Mouse (Mus musculus): ENCODE data around the gene Rufy2. TPM values are rescaled to one million over a fixed set of nuclear protein-coding genes. Genes with fewer than 3 reads are reported as not detected.

Gene Rufy2
- polyA plus RNA-seq, 1 experiment from 2014 or later: 23.9 TPM

- WGBS: 80% methylated on average over 11 of the region's 11 CpGs
- no peak overlapping the region for H3K4me3 ChIP-seq
- 0 out of 2 replicates have a peak, but pooled peaks cover 8% of the 10 kb centered on the region for H3K4me1 ChIP-seq
- no peaks in the 10 kb centered on the region for H3K36me3 ChIP-seq
- H3K27me3 ChIP-seq (ENCODE audit: low read depth, poor library complexity, severe bottlenecking): 0 out of 2 replicates have a peak, but pooled peaks cover 5% of the 10 kb centered on the region
- H3K9me3 ChIP-seq (replicated peaks): no peaks in the 10 kb centered on the region
- DNase-seq (ENCODE audit: low spot score): no peak
- no peak overlapping the region for H3K27ac ChIP-seq
Measured at GRCm38 (mm10) chr10:63060406-63060805, 80.4 kb downstream of the Rufy2 start.

DNA sequence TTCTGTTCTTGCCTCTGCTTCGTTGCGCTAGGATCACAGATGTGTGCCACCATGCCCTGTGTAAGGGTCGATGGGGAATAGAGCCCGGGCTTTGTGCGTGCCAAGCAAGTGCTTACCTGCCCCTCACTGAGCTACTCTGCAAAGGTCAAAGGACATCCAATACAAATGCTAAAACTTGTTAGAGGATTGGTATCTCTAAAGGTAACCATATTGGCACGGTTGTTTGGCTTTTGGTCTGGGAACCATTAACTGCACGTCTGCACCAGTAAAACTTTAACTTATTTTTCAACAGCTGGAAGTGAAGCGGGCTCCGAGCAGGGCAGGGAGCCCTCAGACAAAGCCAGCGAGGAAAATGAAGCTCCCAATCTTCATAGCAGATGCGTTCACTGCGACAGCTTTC is 81.2 kb downstream of the Rufy2 start:
- no peak for DNase-seq (ENCODE audit: low spot score)
- H3K27ac ChIP-seq: no peak overlapping the region
- no peaks in the 10 kb centered on the region for H3K9me3 ChIP-seq (replicated peaks)
- H3K4me1 ChIP-seq: 0 out of 2 replicates have a peak, but pooled peaks cover 8% of the 10 kb centered on the region
- 77% methylated on average over 12 of the region's 12 CpGs for WGBS
- no peaks in the 10 kb centered on the region for H3K36me3 ChIP-seq
- H3K4me3 ChIP-seq: no peak overlapping the region
- 0 out of 2 replicates have a peak, but pooled peaks cover 5% of the 10 kb centered on the region for H3K27me3 ChIP-seq (ENCODE audit: low read depth, poor library complexity, severe bottlenecking)

- Histone ChIP-seq H3K9me3 (replicated peaks) (no peaks in the 10 kb centered on the region), H3K4me3 (no peak overlapping the region), H3K4me1 (no peaks in the 10 kb centered on the region), H3K27ac (no peak overlapping the region), H3K36me3 (no peaks in the 10 kb centered on the region), H3K27me3 (ENCODE audit: low read depth, poor library complexity, severe bottlenecking) (no peaks in the 10 kb centered on the region)
- WGBS: 98% methylated on average over 5 of the region's 5 CpGs
- no peak for DNase-seq (ENCODE audit: low spot score)
Measured at GRCm38 (mm10) chr10:63062696-63063095, 82.7 kb downstream of the Rufy2 start.

DNA sequence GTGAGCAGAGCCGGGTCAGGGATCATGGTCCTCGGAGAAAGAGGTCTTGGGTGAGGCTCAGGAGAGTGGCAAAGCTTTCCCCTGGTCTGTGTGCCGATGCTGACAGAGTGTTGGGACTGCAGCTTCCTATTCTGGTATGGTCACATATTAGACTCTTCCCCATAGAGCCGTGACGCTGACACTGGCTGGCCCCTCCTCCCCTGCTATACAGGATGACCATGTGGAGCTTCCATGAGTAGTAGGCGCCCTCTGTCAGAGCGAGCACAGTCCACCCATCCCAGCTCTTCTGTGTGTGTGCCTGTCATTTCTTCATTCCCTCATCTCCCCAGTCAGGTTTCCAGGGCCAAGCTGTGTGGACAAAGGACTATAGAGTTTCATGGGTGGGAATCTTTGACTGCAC is 83.3 kb downstream of the Rufy2 start:
- Histone ChIP-seq H3K27me3 (ENCODE audit: low read depth, poor library complexity, severe bottlenecking) (no peaks in the 10 kb centered on the region), H3K36me3 (no peaks in the 10 kb centered on the region), H3K4me3 (no peak overlapping the region), H3K9me3 (replicated peaks) (no peaks in the 10 kb centered on the region), H3K4me1 (no peaks in the 10 kb centered on the region), H3K27ac (no peak overlapping the region)
- no peak for DNase-seq (ENCODE audit: low spot score)
- whole genome bisulfite sequencing: 86% methylated on average over 7 of the region's 7 CpGs

- no peak for DNase-seq (ENCODE audit: low spot score)
- Histone ChIP-seq H3K27me3 (ENCODE audit: low read depth, poor library complexity, severe bottlenecking) (no peaks in the 10 kb centered on the region), H3K27ac (no peak overlapping the region), H3K9me3 (replicated peaks) (no peaks in the 10 kb centered on the region), H3K4me1 (no peaks in the 10 kb centered on the region), H3K36me3 (no peaks in the 10 kb centered on the region), H3K4me3 (no peak overlapping the region)
- WGBS: 86% methylated on average over 9 of the region's 9 CpGs
Measured at GRCm38 (mm10) chr10:63064516-63064915, 84.5 kb downstream of the Rufy2 start.

DNA sequence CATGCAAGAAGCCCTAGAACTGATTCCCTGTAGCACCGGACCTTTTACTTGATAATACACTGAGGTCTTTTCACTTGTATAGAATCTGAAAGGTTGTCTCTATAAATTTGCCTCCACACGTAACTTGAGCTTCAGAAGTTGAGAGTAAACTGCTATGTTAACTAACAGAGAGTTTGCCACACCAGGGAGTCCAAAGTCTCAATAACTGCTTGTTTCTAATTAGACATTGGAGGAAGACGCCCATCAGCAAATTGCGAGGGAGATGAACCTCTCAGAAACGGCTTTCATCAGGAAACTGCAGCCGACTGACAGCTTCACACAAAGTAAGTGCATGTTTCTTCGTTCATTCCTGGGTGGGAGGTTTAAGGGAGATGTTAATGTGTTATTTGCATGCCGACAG is 85.5 kb downstream of the Rufy2 start:
- Histone ChIP-seq H3K4me3 (no peak overlapping the region), H3K27ac (no peak overlapping the region), H3K27me3 (ENCODE audit: low read depth, poor library complexity, severe bottlenecking) (no peaks in the 10 kb centered on the region), H3K4me1 (no peaks in the 10 kb centered on the region), H3K36me3 (no peaks in the 10 kb centered on the region), H3K9me3 (replicated peaks) (no peaks in the 10 kb centered on the region)
- 62% methylated on average over 8 of the region's 8 CpGs for WGBS
- DNase-seq (ENCODE audit: low spot score): no peak

DNA sequence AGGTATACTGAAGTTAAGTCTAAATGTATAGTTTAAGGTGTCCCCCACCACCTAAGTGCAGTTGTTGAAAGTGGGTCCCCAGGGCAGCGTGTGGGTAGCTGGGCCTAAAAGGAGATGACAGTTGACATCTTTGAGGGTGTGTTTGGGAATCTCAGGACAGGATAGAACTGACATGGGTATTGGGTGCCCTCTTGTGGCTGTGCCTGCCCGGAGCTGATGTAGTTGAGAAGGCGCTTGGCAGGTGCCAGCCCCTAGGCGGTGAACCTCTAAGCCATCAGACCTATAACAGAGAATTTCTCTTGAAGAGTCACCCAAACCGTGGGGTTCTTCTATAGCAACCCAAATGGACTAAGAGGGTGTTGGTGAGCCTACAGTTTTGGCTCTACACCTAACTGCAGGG is 86.0 kb downstream of the Rufy2 start:
- no peaks in the 10 kb centered on the region for H3K4me1 ChIP-seq
- 9% methylated on average over 5 of the region's 5 CpGs for WGBS

More for the DNA sequence above, 86.0 kb downstream of the Rufy2 start:
- Histone ChIP-seq H3K36me3 (no peaks in the 10 kb centered on the region), H3K9me3 (replicated peaks) (no peaks in the 10 kb centered on the region), H3K27me3 (ENCODE audit: low read depth, poor library complexity, severe bottlenecking) (no peaks in the 10 kb centered on the region), H3K4me3 (no peak overlapping the region), H3K27ac (no peak overlapping the region)
- peak; percentile 76 for DNase-seq (ENCODE audit: low spot score)

Other genes with a start within 250 kb of the Rufy2 start
- gene Ccar1, start 187.9 kb upstream of the Rufy2 start, polyA plus RNA-seq (2016; fragmentation: Nextera tagmentation; extraction: Ambion mirVana): 143 and 175 TPM in 2 replicates
- 26.5 and 30.6 TPM in 2 replicates for gene Tet1, start 71.2 kb upstream of the Rufy2 start, polyA plus RNA-seq (2016; fragmentation: Nextera tagmentation; extraction: Ambion mirVana)
- gene Slc25a16, start 59.6 kb upstream of the Rufy2 start, polyA plus RNA-seq (2016; fragmentation: Nextera tagmentation; extraction: Ambion mirVana): 8.8 and 11.3 TPM in 2 replicates
- 38.9 and 40.7 TPM in 2 replicates for gene Dna2, start 33.2 kb upstream of the Rufy2 start, polyA plus RNA-seq (2016; fragmentation: Nextera tagmentation; extraction: Ambion mirVana)
- 162 and 170 TPM in 2 replicates for gene Hnrnph3, start 44.0 kb downstream of the Rufy2 start, polyA plus RNA-seq (2016; fragmentation: Nextera tagmentation; extraction: Ambion mirVana)
- 0.94 and 1.1 TPM in 2 replicates for gene Pbld2, start 44.1 kb downstream of the Rufy2 start, polyA plus RNA-seq (2016; fragmentation: Nextera tagmentation; extraction: Ambion mirVana)
- 1.9 and 2.4 TPM in 2 replicates for gene Pbld1, start 79.9 kb downstream of the Rufy2 start, polyA plus RNA-seq (2016; fragmentation: Nextera tagmentation; extraction: Ambion mirVana)
- 0.14 TPM in 2 replicates for gene Atoh7, start 119.4 kb downstream of the Rufy2 start, polyA plus RNA-seq (2016; fragmentation: Nextera tagmentation; extraction: Ambion mirVana)
- gene Mypn, start 223.7 kb downstream of the Rufy2 start, polyA plus RNA-seq (2016; fragmentation: Nextera tagmentation; extraction: Ambion mirVana): 0.19 and 0.25 TPM in 2 replicates